Comparison of ENCODE assay signal across 8 mouse cellular contexts in genomic region chr5:149228700-149229618, GRCm38 (mm10). TPM values are rescaled to one million over a fixed set of nuclear protein-coding genes. Genes with fewer than 3 reads are reported as not detected.
DNase-seq lines count a peak whose midpoint lies in the region; ATAC-seq and TF ChIP-seq lines count a peak whose summit lies in the region.

No protein-coding gene starts in this region.

- H3K9me3 ChIP-seq in heart, embryonic 12.5 days (replicated peaks): 0 out of 2 replicates have a peak, but pooled peaks cover 2% of the 10 kb centered on the region
- H3K9me3 ChIP-seq in kidney, postnatal 0 days (replicated peaks; ENCODE audit: low read length): no peaks in the 10 kb centered on the region
- no peaks in the 10 kb centered on the region for H3K9me3 ChIP-seq in liver, embryonic 11.5 days (ENCODE audit: control insufficient read depth, low read length)
- no peaks in the 10 kb centered on the region for H3K9me3 ChIP-seq in stomach, embryonic 14.5 days (ENCODE audit: control insufficient read depth, low read depth, low read length)

- peak overlapping the region; percentile 63 for H3K4me2 ChIP-seq in heart, embryonic 12.5 days
- peak overlapping the region; percentile 59 for H3K4me2 ChIP-seq in kidney, postnatal 0 days (ENCODE audit: low read length)
- H3K4me2 ChIP-seq in liver, embryonic 11.5 days: peak overlapping the region; percentile 60
- peak overlapping the region; percentile 34 for H3K4me2 ChIP-seq in stomach, embryonic 14.5 days (replicated peaks; ENCODE audit: low read depth, low read length)

- H3K4me3 ChIP-seq in heart, embryonic 12.5 days: peak overlapping the region; percentile 48
- H3K4me3 ChIP-seq in kidney, postnatal 0 days (replicated peaks; ENCODE audit: low read depth, low read length): peak overlapping the region; percentile 41
- peak overlapping the region; percentile 48 for H3K4me3 ChIP-seq in liver, embryonic 11.5 days (ENCODE audit: low read depth, low read length)
- peak overlapping the region; percentile 45 for H3K4me3 ChIP-seq in stomach, embryonic 14.5 days (ENCODE audit: low read depth, low read length)

- peak; percentile 94 for DNase-seq in CD4-positive helper T cell, adult 2 months (ENCODE audit: low read depth, low spot score)
- DNase-seq in brain, embryonic 18.5 days (ENCODE audit: low read depth, low spot score): peak; percentile 79
- peak; percentile 98 for DNase-seq in kidney, postnatal 0 days (ENCODE audit: low spot score)
- peak; percentile 100 for DNase-seq in liver, embryonic 11.5 days (ENCODE audit: low spot score)
- DNase-seq in naive thymus-derived CD4-positive, alpha-beta T cell, adult 2 months (ENCODE audit: low read depth): peak; percentile 92

- peak; percentile 99 for ATAC-seq in erythroid progenitor cell, adult 5-6 weeks (replicated peaks; ENCODE audit: low FRiP score, poor library complexity, severe bottlenecking)
- ATAC-seq in heart, embryonic 12.5 days (ENCODE audit: insufficient number of reproducible peaks, low FRiP score): peak; percentile 100
- ATAC-seq in kidney, postnatal 0 days (replicated peaks; ENCODE audit: low FRiP score, low read depth): peak; percentile 100
- peak; percentile 100 for ATAC-seq in liver, embryonic 11.5 days (replicated peaks; ENCODE audit: low FRiP score)
- ATAC-seq in stomach, embryonic 14.5 days (ENCODE audit: insufficient number of reproducible peaks, insufficient read depth, low FRiP score, low read depth): peak; percentile 100

- peak overlapping the region; percentile 64 for H3K9ac ChIP-seq in heart, embryonic 12.5 days
- H3K9ac ChIP-seq in kidney, postnatal 0 days (ENCODE audit: low read depth, low read length): peak overlapping the region; percentile 59; the same call in 1 of the 2 replicates
- H3K9ac ChIP-seq in liver, embryonic 11.5 days (ENCODE audit: low read depth, low read length): peak overlapping the region; percentile 41
- 0 out of 2 replicates have a peak overlapping the region, but pooled peaks have one; percentile 22 for H3K9ac ChIP-seq in stomach, embryonic 14.5 days (replicated peaks; ENCODE audit: low read depth, low read length)

- no peaks in the 10 kb centered on the region; the same call in 1 of the 2 replicates for H3K4me1 ChIP-seq in heart, embryonic 12.5 days (replicated peaks)
- no peaks in the 10 kb centered on the region for H3K4me1 ChIP-seq in kidney, postnatal 0 days (replicated peaks; ENCODE audit: insufficient read depth, low read length)
- 0 out of 2 replicates have a peak, but pooled peaks cover 4% of the 10 kb centered on the region for H3K4me1 ChIP-seq in liver, embryonic 11.5 days (replicated peaks; ENCODE audit: control insufficient read depth, insufficient read depth, low read length)
- peaks cover 8% of the 10 kb centered on the region; the same call in 1 of the 2 replicates for H3K4me1 ChIP-seq in stomach, embryonic 14.5 days (ENCODE audit: control insufficient read depth, insufficient read depth, low read length)

- no peaks in the 10 kb centered on the region for H3K36me3 ChIP-seq in heart, embryonic 12.5 days
- no peaks in the 10 kb centered on the region for H3K36me3 ChIP-seq in kidney, postnatal 0 days (ENCODE audit: insufficient read depth, low read length)
- no peaks in the 10 kb centered on the region for H3K36me3 ChIP-seq in liver, embryonic 11.5 days (ENCODE audit: control insufficient read depth, insufficient read depth, low read length)
- H3K36me3 ChIP-seq in stomach, embryonic 14.5 days (ENCODE audit: control insufficient read depth, insufficient read depth, low read length): no peaks in the 10 kb centered on the region

- H3K27me3 ChIP-seq in heart, embryonic 12.5 days (replicated peaks): no peaks in the 10 kb centered on the region
- H3K27me3 ChIP-seq in kidney, postnatal 0 days (ENCODE audit: insufficient read depth, low read length): no peaks in the 10 kb centered on the region
- no peaks in the 10 kb centered on the region for H3K27me3 ChIP-seq in liver, embryonic 11.5 days (replicated peaks; ENCODE audit: control insufficient read depth, insufficient read depth, low read length)
- no peaks in the 10 kb centered on the region for H3K27me3 ChIP-seq in stomach, embryonic 14.5 days (ENCODE audit: control insufficient read depth, insufficient read depth, low read length)

- WGBS in heart, embryonic 12.5 days: 3% methylated on average over 55 of the region's 55 CpGs
- 2% methylated on average over 55 of the region's 55 CpGs for WGBS in kidney, postnatal 0 days
- WGBS in liver, embryonic 11.5 days: 3% methylated on average over 55 of the region's 55 CpGs
- WGBS in stomach, embryonic 14.5 days: 2% methylated on average over 55 of the region's 55 CpGs

- 0 out of 2 replicates have a peak, but pooled peaks have one; percentile 8 for TF ChIP-seq CTCF in kidney, postnatal 0 days (IDR thresholded peaks at IDR 0.05; ENCODE audit: low read depth)

- peak overlapping the region; percentile 84 for H3K27ac ChIP-seq in heart, embryonic 12.5 days (ENCODE audit: poor library complexity, severe bottlenecking)
- H3K27ac ChIP-seq in kidney, postnatal 0 days: peak overlapping the region; percentile 93
- H3K27ac ChIP-seq in liver, embryonic 11.5 days (ENCODE audit: low read depth, low read length): peak overlapping the region; percentile 6
- peak overlapping the region; percentile 88 for H3K27ac ChIP-seq in stomach, embryonic 14.5 days (ENCODE audit: low read length)

RNA-seq across cellular contexts. Expression of gene Alox5ap, which starts 35.6 kb away (rescaled TPM):
- total RNA-seq in erythroid progenitor cell, adult 5-6 weeks (2015; ENCODE audit: low replicate concordance): 132 and 171 TPM in 2 replicates
- total RNA-seq in erythroid progenitor cell, adult 5-6 weeks (2017; ENCODE audit: low replicate concordance): 55.7 and 78.7 TPM in 2 replicates
- polyA plus RNA-seq in heart, embryonic 12.5 days (2016; fragmentation: Nextera tagmentation; extraction: Ambion mirVana): 4.5 and 4.9 TPM in 2 replicates
- 18.1 and 19.8 TPM in 2 replicates for polyA plus RNA-seq in kidney, postnatal 0 days (2015; fragmentation: Nextera tagmentation; extraction: Ambion mirVana)
- polyA plus RNA-seq in liver, embryonic 11.5 days (2014; fragmentation: Nextera tagmentation; extraction: Ambion mirVana): 20.7 and 24.4 TPM in 2 replicates
- 11.2 and 11.6 TPM in 2 replicates for polyA plus RNA-seq in stomach, embryonic 14.5 days (2014; fragmentation: Nextera tagmentation; extraction: Ambion mirVana)

RNA-seq across cellular contexts. Expression of gene Hmgb1, which starts 44.7 kb away (rescaled TPM):
- 681 and 819 TPM in 2 replicates for total RNA-seq in erythroid progenitor cell, adult 5-6 weeks (2015; ENCODE audit: low replicate concordance)
- 585 and 610 TPM in 2 replicates for total RNA-seq in erythroid progenitor cell, adult 5-6 weeks (2017; ENCODE audit: low replicate concordance)
- 801 and 858 TPM in 2 replicates for polyA plus RNA-seq in heart, embryonic 12.5 days (2016; fragmentation: Nextera tagmentation; extraction: Ambion mirVana)
- 1,196 and 1,208 TPM in 2 replicates for polyA plus RNA-seq in kidney, postnatal 0 days (2015; fragmentation: Nextera tagmentation; extraction: Ambion mirVana)
- 1,278 and 1,318 TPM in 2 replicates for polyA plus RNA-seq in liver, embryonic 11.5 days (2014; fragmentation: Nextera tagmentation; extraction: Ambion mirVana)
- 1,555 and 1,628 TPM in 2 replicates for polyA plus RNA-seq in stomach, embryonic 14.5 days (2014; fragmentation: Nextera tagmentation; extraction: Ambion mirVana)

RNA-seq across cellular contexts. Expression of gene Uspl1, which starts 44.8 kb away (rescaled TPM):
- total RNA-seq in erythroid progenitor cell, adult 5-6 weeks (2015; ENCODE audit: low replicate concordance): 26.4 and 42.9 TPM in 2 replicates
- 22.1 and 31.8 TPM in 2 replicates for total RNA-seq in erythroid progenitor cell, adult 5-6 weeks (2017; ENCODE audit: low replicate concordance)
- 36.3 and 38.1 TPM in 2 replicates for polyA plus RNA-seq in heart, embryonic 12.5 days (2016; fragmentation: Nextera tagmentation; extraction: Ambion mirVana)
- polyA plus RNA-seq in kidney, postnatal 0 days (2015; fragmentation: Nextera tagmentation; extraction: Ambion mirVana): 29.2 and 33.6 TPM in 2 replicates
- 53.2 and 62.3 TPM in 2 replicates for polyA plus RNA-seq in liver, embryonic 11.5 days (2014; fragmentation: Nextera tagmentation; extraction: Ambion mirVana)
- polyA plus RNA-seq in stomach, embryonic 14.5 days (2014; fragmentation: Nextera tagmentation; extraction: Ambion mirVana): 51.6 and 54.4 TPM in 2 replicates

Comparison
In these comparisons a context has a peak if more than half of its experiments do, and no peak if none do; other contexts are left out.
1. Peak in every context shown above with its lines: DNase-seq, ATAC-seq, H3K4me3 ChIP-seq and H3K27ac ChIP-seq.
2. H3K27ac ChIP-seq: peak in every context shown above with its lines; median percentile 93 in kidney, postnatal 0 days; 88 in stomach, embryonic 14.5 days; 84 in heart, embryonic 12.5 days; 6 in liver, embryonic 11.5 days.